ENCODE assay signal across 21 mouse cellular contexts in the genomic region with DNA sequence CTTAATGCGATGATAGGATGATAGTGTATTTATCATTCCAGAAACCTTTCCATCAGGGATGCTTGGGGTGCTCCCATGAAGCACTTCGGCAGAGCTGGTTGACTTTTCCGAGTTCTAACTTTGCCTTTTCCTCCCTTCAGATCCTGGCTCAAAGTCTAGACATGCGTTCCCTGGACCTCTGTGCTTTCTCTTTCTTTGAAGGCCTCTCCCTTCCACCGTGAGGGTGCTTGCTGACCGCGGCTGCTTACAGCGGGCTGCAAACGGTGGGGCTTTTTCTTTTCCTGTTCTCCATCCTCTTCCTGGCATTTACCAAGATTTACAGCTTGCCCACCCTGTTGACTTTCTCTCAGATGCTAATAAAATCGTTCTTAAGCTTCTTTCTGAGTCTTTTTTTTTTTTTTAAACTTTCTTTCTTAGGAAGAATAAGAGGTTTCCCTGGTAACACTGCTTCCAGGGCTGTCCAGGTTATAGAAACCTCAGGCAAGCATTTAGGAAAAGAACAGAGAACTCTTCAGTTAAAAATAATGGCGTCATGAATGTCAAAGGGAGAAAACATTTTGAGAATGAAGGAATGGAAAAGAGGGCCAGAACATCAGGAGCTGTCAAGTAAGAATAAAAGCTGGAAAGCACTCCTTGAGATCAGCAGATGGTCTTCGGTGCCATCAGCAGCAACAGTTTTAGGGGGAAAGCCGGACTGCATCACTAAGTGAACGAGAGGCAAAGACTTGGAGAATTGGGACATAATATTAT. TPM values are rescaled to one million over a fixed set of nuclear protein-coding genes. Genes with fewer than 3 reads are reported as not detected.
DNase-seq lines count a peak whose midpoint lies in the region; ATAC-seq and TF ChIP-seq lines count a peak whose summit lies in the region.
"Had no signal": no experiment of that assay in that cellular context is flagged by ENCODE, and none has a peak within 500 bp of the region (broad histone marks: within the 10 kb centered on the region; RNA-seq: fewer than 3 reads in every experiment).

No protein-coding gene starts in this region.

- peaks cover 18% of the 10 kb centered on the region for H3K4me1 ChIP-seq in midbrain, embryonic 11.5 days (ENCODE audit: control insufficient read depth, insufficient read depth, low read length)
- H3K4me1 ChIP-seq in midbrain, postnatal 0 days (ENCODE audit: insufficient read depth, low read length) = peaks cover 6% of the 10 kb centered on the region; the same call in 1 of the 2 replicates
- peaks cover 20% of the 10 kb centered on the region for H3K4me1 ChIP-seq in midbrain, embryonic 12.5 days
- H3K4me1 ChIP-seq in liver, postnatal 0 days (ENCODE audit: insufficient read depth) = no peaks in the 10 kb centered on the region
- H3K4me1 ChIP-seq: limb, embryonic 15.5 days; liver, embryonic 15.5 days had no signal

- no peak overlapping the region for H3K9ac ChIP-seq in midbrain, embryonic 11.5 days (ENCODE audit: low read length)
- no peak overlapping the region for H3K9ac ChIP-seq in midbrain, postnatal 0 days (replicated peaks; ENCODE audit: low read length, poor library complexity, severe bottlenecking)
- H3K9ac ChIP-seq in midbrain, embryonic 12.5 days (replicated peaks) = no peak overlapping the region
- H3K9ac ChIP-seq in liver, postnatal 0 days (replicated peaks) = no peak overlapping the region
- H3K9ac ChIP-seq: embryonic facial prominence, embryonic 13.5 days; forebrain, embryonic 13.5 days; kidney, embryonic 15.5 days; limb, embryonic 15.5 days; liver, embryonic 15.5 days had no signal

- no peak for TF ChIP-seq CTCF in midbrain, postnatal 0 days (IDR thresholded peaks at IDR 0.05)
- TF ChIP-seq CTCF in liver, postnatal 0 days (IDR thresholded peaks at IDR 0.05; ENCODE audit: low read depth) = no peak

- peak overlapping the region; percentile 28 for H3K27ac ChIP-seq in midbrain, embryonic 11.5 days (ENCODE audit: low read depth, low read length)
- H3K27ac ChIP-seq in midbrain, postnatal 0 days (ENCODE audit: low read depth, low read length) = no peak overlapping the region
- peak overlapping the region; percentile 58 for H3K27ac ChIP-seq in midbrain, embryonic 12.5 days (replicated peaks)
- H3K27ac ChIP-seq in liver, postnatal 0 days (ENCODE audit: low read depth) = no peak overlapping the region
- H3K27ac ChIP-seq: embryonic facial prominence, embryonic 13.5 days; forebrain, embryonic 13.5 days; heart, adult 2 months; kidney, embryonic 15.5 days; limb, embryonic 15.5 days; liver, embryonic 15.5 days had no signal

- no peak overlapping the region for H3K4me2 ChIP-seq in midbrain, embryonic 11.5 days
- no peak overlapping the region for H3K4me2 ChIP-seq in midbrain, postnatal 0 days (ENCODE audit: low read depth, low read length, poor library complexity, severe bottlenecking)
- H3K4me2 ChIP-seq in midbrain, embryonic 12.5 days (replicated peaks) = no peak overlapping the region
- no peak overlapping the region for H3K4me2 ChIP-seq in liver, postnatal 0 days (ENCODE audit: low read depth, low read length)
- H3K4me2 ChIP-seq: embryonic facial prominence, embryonic 13.5 days; forebrain, embryonic 13.5 days; kidney, embryonic 15.5 days; limb, embryonic 15.5 days; liver, embryonic 15.5 days had no signal

- WGBS in midbrain, embryonic 11.5 days = 41% methylated on average over 14 of the region's 14 CpGs
- WGBS in midbrain, postnatal 0 days = 22% methylated on average over 14 of the region's 14 CpGs
- 34% methylated on average over 14 of the region's 14 CpGs for WGBS in midbrain, embryonic 12.5 days
- 55% methylated on average over 14 of the region's 14 CpGs for WGBS in liver, postnatal 0 days (ENCODE audit: insufficient replicate concordance)

- H3K4me3 ChIP-seq in midbrain, embryonic 11.5 days (ENCODE audit: low read depth, low read length) = no peak overlapping the region
- no peak overlapping the region for H3K4me3 ChIP-seq in midbrain, postnatal 0 days (ENCODE audit: low read depth, low read length)
- H3K4me3 ChIP-seq in midbrain, embryonic 12.5 days = no peak overlapping the region
- no peak overlapping the region for H3K4me3 ChIP-seq in liver, postnatal 0 days (ENCODE audit: low read depth, low read length)
- H3K4me3 ChIP-seq: embryonic facial prominence, embryonic 13.5 days; erythroblast, embryonic 14.5 days; forebrain, embryonic 13.5 days; heart, adult 2 months; kidney, embryonic 15.5 days; limb, embryonic 15.5 days; liver, embryonic 15.5 days had no signal

- no peak for TF ChIP-seq EP300 in liver, postnatal 0 days (IDR thresholded peaks at IDR 0.05; ENCODE audit: low read depth)

- 0 out of 2 replicates have a peak, but pooled peaks have one; percentile 10 for ATAC-seq in midbrain, embryonic 11.5 days (ENCODE audit: low FRiP score)
- no peak for ATAC-seq in midbrain, postnatal 0 days (ENCODE audit: low FRiP score)
- ATAC-seq in midbrain, embryonic 12.5 days (ENCODE audit: low FRiP score, low read depth) = peak; percentile 23; the same call in 1 of the 2 replicates
- ATAC-seq in liver, postnatal 0 days = no peak
- ATAC-seq: forebrain, embryonic 13.5 days; intestine, postnatal 0 days had no signal

- peak; percentile 51 for DNase-seq in heart, adult 11 months
- DNase-seq in heart, adult 18-20 months = no peak
- DNase-seq in midbrain, embryonic 11.5 days (ENCODE audit: low spot score, missing footprints) = peak; percentile 91
- no peak for DNase-seq in midbrain, postnatal 0 days (ENCODE audit: low spot score)
- DNase-seq in liver, postnatal 0 days = no peak
- DNase-seq in adrenal gland, postnatal 14 days = no peak
- DNase-seq: cerebellum, adult 18-20 months; cerebellum, postnatal 14 days; gastrocnemius, postnatal 10 days; heart, adult 2 months; layer of hippocampus, adult 9-11 months; left cerebral cortex, postnatal 4 days; lung, postnatal 4 days had no signal

- H3K36me3 ChIP-seq in midbrain, embryonic 11.5 days (ENCODE audit: control insufficient read depth, insufficient read depth, low read length) = no peaks in the 10 kb centered on the region
- H3K36me3 ChIP-seq in midbrain, postnatal 0 days (ENCODE audit: insufficient read depth, low read length) = no peaks in the 10 kb centered on the region
- H3K36me3 ChIP-seq in midbrain, embryonic 12.5 days = no peaks in the 10 kb centered on the region
- H3K36me3 ChIP-seq in liver, postnatal 0 days (replicated peaks; ENCODE audit: insufficient read depth, low read length) = no peaks in the 10 kb centered on the region
- H3K36me3 ChIP-seq: embryonic facial prominence, embryonic 13.5 days; kidney, embryonic 15.5 days; limb, embryonic 15.5 days; liver, embryonic 15.5 days had no signal

- H3K27me3 ChIP-seq in midbrain, embryonic 11.5 days (ENCODE audit: control insufficient read depth, insufficient read depth, low read length) = no peaks in the 10 kb centered on the region
- no peaks in the 10 kb centered on the region for H3K27me3 ChIP-seq in midbrain, postnatal 0 days (ENCODE audit: insufficient read depth, low read length)
- no peaks in the 10 kb centered on the region for H3K27me3 ChIP-seq in midbrain, embryonic 12.5 days
- H3K27me3 ChIP-seq in liver, postnatal 0 days (ENCODE audit: insufficient read depth, low read length) = no peaks in the 10 kb centered on the region
- H3K27me3 ChIP-seq: embryonic facial prominence, embryonic 13.5 days; forebrain, embryonic 13.5 days; kidney, embryonic 15.5 days; limb, embryonic 15.5 days; liver, embryonic 15.5 days had no signal

- no peaks in the 10 kb centered on the region for H3K9me3 ChIP-seq in midbrain, embryonic 11.5 days (ENCODE audit: control insufficient read depth, low read length)
- H3K9me3 ChIP-seq in midbrain, postnatal 0 days (ENCODE audit: low read length) = no peaks in the 10 kb centered on the region
- no peaks in the 10 kb centered on the region for H3K9me3 ChIP-seq in midbrain, embryonic 12.5 days
- H3K9me3 ChIP-seq in liver, postnatal 0 days (ENCODE audit: low read length) = no peaks in the 10 kb centered on the region
- H3K9me3 ChIP-seq: embryonic facial prominence, embryonic 13.5 days; forebrain, embryonic 13.5 days; kidney, embryonic 15.5 days; limb, embryonic 15.5 days; liver, embryonic 15.5 days had no signal

RNA-seq across cellular contexts. Expression of a gene that starts 13.1 kb away (rescaled TPM):
- 1 to 10 TPM; 5.8 to 5.9 TPM for total RNA-seq in heart, adult 18-20 months (2021)
- polyA plus RNA-seq in midbrain, embryonic 11.5 days (2014; fragmentation: Nextera tagmentation; extraction: Ambion mirVana) = 9.9 and 10.8 TPM in 2 replicates
- 13.2 and 15.2 TPM in 2 replicates for total RNA-seq in midbrain, postnatal 0 days (2014; rRNA removed)
- 13.0 and 13.1 TPM in 2 replicates for polyA plus RNA-seq in midbrain, postnatal 0 days (2015; fragmentation: Nextera tagmentation; extraction: Ambion mirVana)
- polyA plus RNA-seq in midbrain, embryonic 12.5 days (2016; fragmentation: Nextera tagmentation; extraction: Ambion mirVana) = 9.8 and 10.3 TPM in 2 replicates
- polyA plus RNA-seq in liver, postnatal 0 days (2015; fragmentation: Nextera tagmentation; extraction: Ambion mirVana) = 3.3 and 4.1 TPM in 2 replicates
- 32.8 and 36.1 TPM in 2 replicates for total RNA-seq in adrenal gland, postnatal 14 days (2021)

Comparison
In these comparisons a context has a peak if more than half of its experiments do, and no peak if none do; other contexts are left out.
1. DNase-seq: peak in heart, adult 11 months (single experiment) and midbrain, embryonic 11.5 days (single experiment); none in heart, adult 18-20 months (0 of 2), midbrain, postnatal 0 days (single experiment), liver, postnatal 0 days (single experiment) and adrenal gland, postnatal 14 days (single experiment).
2. ATAC-seq: peak in midbrain, embryonic 11.5 days (single experiment) and midbrain, embryonic 12.5 days (single experiment); none in midbrain, postnatal 0 days (single experiment) and liver, postnatal 0 days (single experiment).
3. H3K27ac ChIP-seq: peak in midbrain, embryonic 11.5 days (single experiment) and midbrain, embryonic 12.5 days (single experiment); none in midbrain, postnatal 0 days (single experiment) and liver, postnatal 0 days (single experiment).